ENCODE assay signal across 21 mouse cellular contexts in the genomic region with DNA sequence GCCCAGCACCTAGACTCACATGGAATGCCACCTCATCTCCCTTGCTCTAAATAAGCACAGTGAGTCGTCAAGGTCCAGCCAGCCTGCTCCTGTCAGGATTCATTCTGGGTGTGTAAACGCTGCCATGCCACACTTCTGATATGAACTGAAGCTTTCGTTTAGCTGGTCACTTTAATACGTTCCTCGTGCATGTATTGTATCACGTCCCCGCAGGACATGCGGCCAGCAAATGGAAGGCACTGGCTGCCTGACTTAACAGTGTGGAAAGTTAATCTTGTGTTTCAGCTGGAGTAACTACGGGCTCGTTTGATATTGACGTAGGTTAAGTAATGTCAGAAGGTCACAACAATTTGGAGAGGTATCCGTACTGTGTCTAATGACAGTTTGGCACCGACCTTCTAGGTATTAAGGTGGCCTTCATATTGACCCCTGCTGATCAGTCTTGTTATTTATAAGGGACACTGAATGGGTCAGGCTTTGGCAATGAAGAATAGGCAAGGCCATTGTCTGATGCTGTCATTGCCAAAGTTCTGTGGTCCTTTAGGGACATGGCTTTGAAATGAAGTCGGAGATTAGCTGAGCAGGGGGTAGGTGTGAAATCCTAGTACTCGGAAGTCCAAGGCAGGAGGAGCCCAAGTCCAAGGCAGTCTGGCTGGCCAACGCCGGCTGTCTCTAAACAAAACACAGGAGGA.
"Had no signal": no experiment of that assay in that cellular context is flagged by ENCODE, and none has a peak within 500 bp of the region (broad histone marks: within the 10 kb centered on the region; RNA-seq: fewer than 3 reads in every experiment).

No protein-coding gene starts in this region.

- H3K36me3 ChIP-seq: limb, embryonic 12.5 days; limb, embryonic 15.5 days; midbrain, embryonic 12.5 days; midbrain, embryonic 15.5 days; neural tube, embryonic 12.5 days; neural tube, embryonic 15.5 days; stomach, embryonic 15.5 days had no signal

- H3K27ac ChIP-seq: limb, embryonic 12.5 days; limb, embryonic 15.5 days; liver, embryonic 14.5 days; macrophage; midbrain, embryonic 12.5 days; midbrain, embryonic 15.5 days; neural tube, embryonic 12.5 days; neural tube, embryonic 15.5 days; stomach, embryonic 15.5 days had no signal

- H3K4me2 ChIP-seq: limb, embryonic 12.5 days; limb, embryonic 15.5 days; liver, embryonic 11.5 days; lung, embryonic 14.5 days; midbrain, embryonic 12.5 days; midbrain, embryonic 15.5 days; neural tube, embryonic 12.5 days; neural tube, embryonic 15.5 days; stomach, embryonic 15.5 days had no signal

- ATAC-seq: liver, postnatal 0 days; lung, postnatal 0 days; midbrain, embryonic 15.5 days had no signal

- H3K4me3 ChIP-seq: limb, embryonic 12.5 days; limb, embryonic 15.5 days; midbrain, embryonic 12.5 days; midbrain, embryonic 15.5 days; neural tube, embryonic 12.5 days; neural tube, embryonic 15.5 days; stomach, embryonic 15.5 days had no signal

- H3K4me1 ChIP-seq: neural tube, embryonic 12.5 days; stomach, embryonic 15.5 days had no signal

- DNase-seq: kidney, postnatal 14 days; kidney, postnatal 4 days; left cerebral cortex, postnatal 4 days; liver, postnatal 0 days; lung, embryonic 14.5 days; right cerebral cortex, adult 18-20 months; right cerebral cortex, postnatal 14 days; right cerebral cortex, postnatal 4 days; spleen, adult 18-20 months; thymus, postnatal 25 days had no signal

- H3K9ac ChIP-seq: limb, embryonic 12.5 days; limb, embryonic 15.5 days; liver, embryonic 14.5 days; liver, postnatal 0 days; lung, embryonic 14.5 days; midbrain, embryonic 12.5 days; midbrain, embryonic 15.5 days; neural tube, embryonic 12.5 days; neural tube, embryonic 15.5 days; stomach, embryonic 15.5 days had no signal

- H3K9me3 ChIP-seq: limb, embryonic 12.5 days; limb, embryonic 15.5 days; midbrain, embryonic 12.5 days; midbrain, embryonic 15.5 days; neural tube, embryonic 12.5 days; neural tube, embryonic 15.5 days; stomach, embryonic 15.5 days had no signal

- H3K27me3 ChIP-seq: limb, embryonic 12.5 days; limb, embryonic 15.5 days; midbrain, embryonic 12.5 days; midbrain, embryonic 15.5 days; neural tube, embryonic 12.5 days; neural tube, embryonic 15.5 days; stomach, embryonic 15.5 days had no signal
